Mouse (Mus musculus) cerebellum, postnatal 36 days (tissue): ENCODE results near the gene Schip1.

Source experiments
- DNase-seq, 2 experiments: peaks; one replicate each; pipeline ENCODE4 v3.0.0; 2021 to 2022; ENCODE audit warnings: mixed read lengths in 2 of 2

Schip1 gene

DNA sequence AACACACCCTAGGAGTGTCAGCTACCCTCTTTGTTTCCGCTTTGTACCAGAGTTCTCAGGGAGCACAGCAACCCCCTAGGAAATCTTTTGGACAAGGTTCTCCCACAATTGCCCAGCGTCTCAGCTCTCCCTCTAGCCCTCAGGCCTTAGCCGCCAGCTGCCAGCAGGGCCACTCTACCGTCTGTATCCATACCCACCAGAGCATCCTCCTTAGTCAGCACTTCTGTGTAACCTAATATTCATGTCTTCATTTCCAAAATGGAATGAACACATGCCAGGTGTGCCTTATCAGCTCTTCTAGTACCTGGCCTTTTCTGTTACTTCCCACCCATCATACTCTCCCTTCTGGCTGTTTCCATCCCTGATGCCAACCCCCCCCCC, 501.1 kb downstream of the Schip1 start:
- no peak for DNase-seq

DNA sequence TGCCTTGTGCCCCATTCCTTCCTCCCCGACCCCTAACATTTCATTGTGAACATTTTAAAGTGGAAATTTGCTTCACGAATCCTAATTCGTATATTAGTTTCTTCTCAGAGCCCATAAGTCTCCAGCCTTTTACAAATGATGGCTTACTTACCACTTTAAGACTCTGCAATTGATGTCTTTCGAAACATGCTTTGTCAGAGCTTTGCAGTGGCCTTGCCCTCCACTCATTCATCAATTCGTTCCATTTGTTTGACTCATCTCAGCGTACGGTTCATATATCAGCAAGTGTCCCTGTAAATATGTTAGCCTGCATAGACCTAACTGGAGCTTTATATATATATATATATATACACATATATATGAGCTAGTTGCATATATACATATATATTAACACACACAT, 503.0 kb downstream of the Schip1 start:
- no peak for DNase-seq

DNA sequence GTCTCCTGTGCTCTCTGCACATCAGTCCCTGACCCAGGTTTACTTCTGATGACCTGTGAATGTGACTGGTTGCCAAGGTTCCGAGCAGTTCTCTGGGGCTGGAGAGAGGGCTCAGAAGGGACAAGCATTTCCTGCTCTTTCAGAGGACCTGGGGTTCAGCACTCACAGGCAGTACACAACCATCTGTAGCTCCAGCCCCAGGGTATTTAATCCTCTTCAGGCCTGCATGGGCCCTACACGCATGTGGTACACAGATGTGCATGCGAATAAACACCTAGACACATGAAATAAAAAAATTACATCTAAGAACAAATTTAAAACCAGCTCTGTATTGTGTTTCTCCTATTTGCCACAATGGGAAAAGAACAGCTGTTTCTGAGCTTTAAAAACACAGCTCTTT, 503.5 kb downstream of the Schip1 start:
- DNase-seq, result no peak

- no peak for DNase-seq
Measured at GRCm38 (mm10) chr3:68568716-68569115, 504.1 kb downstream of the Schip1 start.

GRCm38 (mm10) chr3:68570319-68570718, 505.7 kb downstream of the Schip1 start:
- DNase-seq, result no peak

- DNase-seq, result peak; percentile 90 to 94
Measured at GRCm38 (mm10) chr3:68572249-68573225, 507.9 kb downstream of the Schip1 start.

- DNase-seq, result peak in 1 of 2 experiments; percentile 59
Measured at GRCm38 (mm10) chr3:68573226-68573624, 508.6 kb downstream of the Schip1 start.

DNA sequence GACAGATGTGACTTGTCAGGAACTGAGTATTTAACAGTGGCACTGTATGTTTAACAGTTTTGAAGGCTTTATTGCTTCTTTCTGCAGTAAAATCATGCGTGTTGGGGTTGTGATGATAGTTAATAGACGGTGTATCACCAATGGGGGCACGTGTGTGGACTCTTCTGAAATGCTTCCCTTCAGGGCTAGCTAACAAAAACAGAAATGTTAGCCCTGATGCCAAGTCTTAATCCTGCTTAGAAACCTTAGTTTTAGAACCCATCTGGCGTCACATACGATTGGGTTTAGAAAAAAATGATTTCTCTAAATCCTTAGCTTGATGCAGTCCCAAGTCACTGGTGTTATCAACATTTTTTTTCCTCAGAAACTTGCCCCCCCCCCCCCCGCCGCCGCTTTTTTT, 509.5 kb downstream of the Schip1 start:
- DNase-seq, result no peak

DNA sequence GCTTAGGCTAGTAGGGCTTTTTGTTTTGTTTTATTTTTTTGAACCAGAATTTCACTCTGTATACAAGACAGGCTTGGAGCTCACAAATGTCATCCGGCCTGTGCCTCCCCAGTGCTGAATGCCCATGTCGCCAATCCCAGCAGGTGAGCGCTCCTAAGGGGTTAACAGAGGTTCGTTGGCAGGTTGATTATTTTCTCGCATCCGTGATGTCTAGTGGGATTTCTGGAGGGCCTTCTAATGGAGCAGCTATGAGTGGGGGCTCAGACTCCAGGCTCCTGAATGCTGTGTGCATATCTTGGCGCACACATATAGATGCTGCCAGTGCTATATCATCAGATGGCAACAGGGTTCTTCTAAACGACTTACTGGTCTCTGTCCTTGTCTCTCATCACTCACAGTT, 510.0 kb downstream of the Schip1 start:
- peak; percentile 37 to 60 for DNase-seq

DNA sequence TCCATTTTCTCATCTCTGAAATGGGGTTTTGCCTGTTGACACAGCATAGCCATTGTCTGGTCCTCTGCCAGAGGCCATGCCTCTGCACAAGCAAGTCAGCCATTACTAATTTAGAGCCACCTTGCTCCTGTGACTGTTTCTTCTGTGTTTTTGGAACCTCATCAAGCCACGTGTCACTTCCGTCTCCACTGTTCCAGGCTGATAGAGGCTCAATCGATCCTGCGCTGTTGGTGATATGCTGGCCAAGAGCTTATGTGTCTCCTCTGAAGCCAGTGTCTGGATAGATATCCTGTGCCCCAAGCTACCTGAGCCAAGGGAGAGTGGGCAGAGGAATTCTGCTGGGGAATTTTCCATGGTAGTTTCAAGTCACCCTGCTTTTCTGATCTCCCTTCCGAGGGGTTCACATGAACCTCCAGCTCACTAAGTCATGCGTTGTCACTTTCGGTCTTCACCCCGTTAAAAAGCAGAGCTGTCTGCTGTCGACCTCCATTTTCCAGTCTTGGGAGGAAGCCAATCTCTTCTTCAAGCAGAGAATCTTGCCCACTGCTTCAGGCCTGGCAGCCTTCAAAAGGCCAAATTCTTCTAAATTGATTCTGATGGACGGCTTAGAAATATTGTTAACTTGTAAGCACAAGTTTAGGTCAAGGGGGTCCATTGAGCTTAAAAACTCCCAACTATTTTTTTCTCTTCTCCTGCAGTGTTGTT, 511.2 kb downstream of the Schip1 start:
- DNase-seq, result peak; percentile 59 to 79

- DNase-seq, result peak; percentile 94 to 97
Measured at GRCm38 (mm10) chr3:68576431-68576830, 511.8 kb downstream of the Schip1 start.

DNA sequence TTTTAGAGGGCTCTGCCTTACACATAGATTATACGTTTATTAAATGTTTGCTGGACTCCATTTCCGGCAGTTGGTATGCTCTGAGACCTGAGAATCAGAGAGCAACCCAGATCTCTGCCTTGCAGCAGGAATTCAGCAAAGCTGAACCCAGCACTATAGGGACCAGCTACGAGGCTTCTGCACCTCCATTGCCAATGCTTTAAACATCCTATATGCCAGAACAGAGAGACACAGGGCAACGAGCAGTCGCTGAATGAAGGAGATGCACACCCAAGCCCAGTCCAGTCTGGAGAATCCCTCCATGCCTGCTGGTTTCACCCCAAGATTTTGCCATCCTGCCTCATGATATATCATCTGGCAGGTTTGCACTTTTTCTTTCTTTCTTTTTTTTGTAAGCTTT, 512.3 kb downstream of the Schip1 start:
- DNase-seq, result no peak

DNA sequence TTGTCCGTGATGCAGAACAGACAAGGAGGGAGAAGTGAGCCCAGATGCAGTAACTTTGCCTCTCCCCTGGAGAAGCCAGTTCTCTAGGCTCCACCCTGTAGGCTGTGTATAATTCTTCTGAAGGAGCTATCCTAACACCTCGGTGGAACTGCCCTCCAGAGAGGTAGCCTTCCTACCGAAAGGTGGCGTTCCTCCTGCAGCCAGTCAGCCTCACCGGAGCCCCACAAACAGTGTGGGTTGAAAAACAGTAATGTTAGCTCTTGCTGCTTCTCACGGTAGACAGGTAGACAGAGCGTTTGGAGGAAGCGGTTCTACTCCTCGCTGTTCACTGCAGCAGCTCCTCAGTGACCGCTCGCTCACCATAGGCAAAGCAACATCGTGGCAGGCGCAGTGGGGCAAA, 517.0 kb downstream of the Schip1 start:
- DNase-seq, result peak; percentile 63 to 67

GRCm38 (mm10) chr3:68582103-68582740, 517.6 kb downstream of the Schip1 start:
- DNase-seq, result peak; percentile 42 to 51

GRCm38 (mm10) chr3:68583031-68583693, 518.6 kb downstream of the Schip1 start:
- DNase-seq, result no peak

DNA sequence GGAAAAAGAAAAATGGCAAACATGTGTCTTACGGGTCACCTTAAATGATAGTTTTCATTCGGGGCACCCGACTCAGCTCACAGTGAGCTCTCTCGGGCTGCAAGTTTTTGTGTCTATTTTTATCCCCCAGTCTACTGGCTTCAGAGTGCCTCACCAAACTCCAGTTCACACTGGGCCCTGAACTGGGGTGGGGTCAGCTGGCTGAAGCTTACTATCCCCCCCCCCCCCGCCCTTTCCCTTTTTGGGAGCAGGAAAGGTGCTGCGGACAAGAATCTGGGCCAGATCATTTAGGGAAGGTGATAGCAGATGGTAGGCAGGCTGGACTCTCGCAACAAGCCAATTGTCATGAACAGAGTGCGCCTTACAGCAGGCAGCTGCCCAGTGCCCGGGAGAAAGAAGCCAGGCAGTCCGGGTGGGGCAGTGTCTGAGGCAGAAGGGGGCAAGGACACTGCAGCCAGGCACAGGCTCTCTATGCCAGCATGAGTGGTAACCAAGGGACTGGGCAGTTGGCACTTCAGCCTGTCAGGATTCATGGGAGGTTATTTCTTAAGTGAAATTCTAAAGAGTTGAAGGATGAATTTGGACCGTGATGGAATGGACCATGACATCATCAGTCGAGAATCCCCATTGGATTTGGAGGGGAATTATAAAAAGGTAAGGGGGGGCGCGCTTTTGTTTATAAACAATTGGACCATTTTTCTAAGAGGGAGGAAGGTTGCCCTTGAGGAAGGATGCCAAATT, 519.3 kb downstream of the Schip1 start:
- DNase-seq, result peak; percentile 82 to 84

DNA sequence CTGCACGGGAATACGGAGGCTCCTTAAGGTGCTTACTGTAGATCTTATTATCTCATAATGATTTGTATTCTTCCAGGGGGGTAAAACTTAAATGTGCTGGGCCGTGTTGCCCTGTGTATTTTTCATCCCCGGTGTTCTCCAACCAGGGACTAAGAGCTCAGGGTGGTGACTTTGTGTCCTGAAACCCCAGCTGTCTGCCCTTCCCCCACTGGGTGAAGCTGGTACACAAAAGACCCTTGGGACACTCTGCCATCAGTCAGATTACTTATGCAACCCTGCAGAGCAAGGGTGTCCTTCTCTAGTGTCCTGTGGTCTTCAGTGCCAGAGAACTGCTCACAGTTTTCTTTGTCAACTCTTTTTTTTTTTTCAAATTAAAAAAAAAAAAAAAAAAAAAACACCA, 520.6 kb downstream of the Schip1 start:
- no peak for DNase-seq

DNA sequence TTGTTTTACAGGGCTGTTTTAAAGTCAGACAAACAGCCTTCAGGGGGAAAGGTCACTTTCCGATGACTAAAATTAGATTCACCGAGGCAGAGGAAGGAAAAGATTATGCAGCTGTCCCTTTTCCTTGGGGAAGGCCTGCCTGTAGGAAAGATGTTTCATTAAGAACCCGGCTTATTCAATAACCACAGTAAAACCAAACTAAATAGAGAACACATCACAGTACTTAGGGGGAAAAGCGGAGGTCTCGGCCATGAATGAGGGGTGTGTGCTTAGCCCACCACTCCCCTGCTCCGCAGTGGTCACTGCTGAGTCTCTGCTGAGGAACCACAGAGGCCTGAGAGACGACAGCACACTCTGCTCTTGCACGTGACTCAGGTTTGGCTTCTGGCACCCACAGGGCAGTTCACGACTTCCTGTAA, 522.1 kb downstream of the Schip1 start:
- no peak for DNase-seq

GRCm38 (mm10) chr3:68587567-68588245, 523.1 kb downstream of the Schip1 start:
- DNase-seq, result no peak

GRCm38 (mm10) chr3:68589220-68589840, 524.7 kb downstream of the Schip1 start:
- peak in 1 of 2 experiments; percentile 30 for DNase-seq

DNA sequence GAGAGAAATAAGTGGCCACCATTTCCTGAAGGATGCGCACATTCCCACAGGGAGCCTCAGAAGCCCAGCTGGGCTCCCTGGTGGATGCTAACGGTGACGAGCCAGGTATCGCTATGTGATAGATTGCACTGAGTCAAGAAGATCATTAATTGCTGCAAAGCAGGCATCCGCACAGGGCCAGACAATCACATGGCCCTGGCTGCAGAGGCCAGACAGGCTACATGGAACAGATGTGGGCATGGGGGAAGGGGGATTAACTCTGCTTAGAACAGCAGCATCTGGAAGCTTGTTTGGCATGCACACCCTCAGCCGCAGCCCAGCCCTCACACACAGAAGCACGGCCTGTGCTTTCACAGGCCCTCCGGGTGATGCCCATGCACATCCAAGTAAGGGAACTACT, 525.8 kb downstream of the Schip1 start:
- no peak for DNase-seq
